Mouse (Mus musculus) adrenal gland, postnatal 10 days (tissue): ENCODE data around the gene Prkag2. TPM values are rescaled to one million over a fixed set of nuclear protein-coding genes. Genes with fewer than 3 reads are reported as not detected.
"Not testable (repeated sequence)": the region's sequence is repeated elsewhere in the genome, so short reads cannot be mapped to it uniquely, and the experiment has no call there.

Experiments used
- DNase-seq: peaks from one replicate; pipeline ENCODE4 v3.0.0; 2021; ENCODE audit warnings: mixed read lengths
- total RNA-seq, 2 experiments: library from RNA; stranded (reverse); gene quantifications; 2 replicates each; pipeline ENCODE4 v1.2.3; 2021

Gene Prkag2
- total RNA-seq, 2 experiments from 2014 or later = 76.5 to 129 TPM

DNA sequence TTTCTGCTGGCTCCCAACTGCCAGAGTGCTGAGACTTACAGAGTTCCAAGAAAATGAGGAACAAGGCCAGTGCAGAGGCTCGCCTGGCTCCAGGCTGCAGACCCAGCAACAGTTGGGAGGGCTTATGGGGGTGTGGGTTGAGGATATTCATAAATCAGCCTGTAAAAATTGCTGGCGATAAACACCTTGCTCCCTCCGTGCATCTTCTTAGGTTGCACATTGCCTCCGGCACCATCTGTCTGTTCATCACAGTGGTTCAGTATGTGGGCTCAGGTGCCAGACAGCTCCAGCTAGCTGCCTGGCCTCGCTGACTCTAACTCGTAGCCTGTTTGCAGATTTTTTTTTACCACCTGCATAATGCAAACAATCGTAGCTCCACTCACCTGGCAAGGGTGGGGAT is 13.4 kb downstream of the Prkag2 start:
- DNase-seq = no peak

DNA sequence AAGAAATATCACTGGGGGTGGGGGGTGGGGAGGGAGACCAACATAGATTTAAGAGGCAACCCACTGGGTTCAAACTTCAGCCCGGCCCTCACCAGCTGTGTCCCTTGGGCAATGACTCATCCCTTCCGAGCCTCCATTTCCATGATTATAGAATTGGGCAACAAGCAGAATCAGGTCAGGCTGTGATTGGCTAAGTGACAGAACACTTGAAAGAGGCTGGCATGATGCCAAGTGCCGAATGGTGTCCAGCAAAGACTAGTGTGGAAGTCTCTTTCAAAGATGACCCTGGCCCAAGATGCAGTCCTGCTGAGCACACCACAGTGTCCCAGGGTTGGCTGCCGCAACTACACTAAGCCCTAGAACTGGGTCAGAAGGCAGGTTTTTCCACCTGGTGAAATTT is 14.2 kb downstream of the Prkag2 start:
- peak; percentile 90 for DNase-seq

DNA sequence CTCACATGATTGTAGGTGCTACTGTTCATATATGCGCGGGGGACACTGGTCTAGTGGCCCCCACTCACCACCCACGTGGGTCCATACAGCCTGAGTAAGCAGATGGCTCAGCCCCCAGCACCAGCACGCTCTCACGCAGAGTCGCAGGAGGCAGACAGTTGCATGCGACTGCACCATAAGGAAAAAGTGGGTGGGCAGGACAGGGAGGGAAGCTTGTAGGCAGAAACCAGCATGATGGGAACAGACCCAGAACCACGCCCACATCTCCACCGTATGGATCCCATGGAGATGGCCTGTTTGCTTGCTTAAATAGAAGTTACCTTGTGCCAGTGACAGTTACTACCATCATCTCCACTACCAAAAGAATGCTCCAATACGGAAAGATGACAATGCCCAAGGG is 15.3 kb downstream of the Prkag2 start:
- DNase-seq = no peak

DNA sequence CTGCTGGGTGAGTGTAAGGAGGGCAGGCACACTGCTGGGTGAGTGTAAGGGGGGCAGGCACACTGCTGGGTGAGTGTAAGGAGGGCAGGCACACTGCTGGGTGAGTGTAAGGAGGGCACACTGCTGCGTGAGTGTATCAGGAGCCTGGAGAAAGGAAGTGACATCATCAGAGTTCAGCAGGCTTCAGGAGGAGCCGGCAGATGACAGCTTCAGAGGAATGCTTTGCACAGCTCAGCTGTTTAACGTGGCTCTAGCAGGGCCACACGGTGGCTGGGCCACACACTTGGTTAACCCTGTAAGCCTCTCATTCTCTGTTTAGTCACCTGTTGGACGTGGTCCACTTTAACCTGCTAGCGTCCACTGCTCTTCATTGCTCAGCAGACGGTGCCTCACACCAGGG is 16.6 kb downstream of the Prkag2 start:
- DNase-seq = no peak

DNA sequence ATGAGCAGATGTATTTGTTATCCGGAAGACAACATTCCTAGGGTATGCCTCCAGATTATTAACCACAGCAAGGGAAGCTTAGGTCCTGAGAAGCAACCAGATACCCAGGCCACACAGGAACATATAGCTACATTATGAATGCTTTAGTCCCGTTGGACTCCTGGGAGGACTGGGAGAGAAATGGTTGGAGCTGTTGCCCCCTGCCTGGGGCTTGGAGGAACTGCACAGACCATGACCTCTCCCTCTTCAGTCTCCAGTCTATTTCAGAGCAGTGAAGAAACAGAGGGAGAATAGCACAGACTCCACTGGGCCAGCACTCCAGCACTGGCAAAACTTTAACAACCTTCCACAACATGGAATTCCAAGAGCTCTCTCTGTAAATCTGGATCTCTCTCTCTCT is 17.9 kb downstream of the Prkag2 start:
- DNase-seq = peak; percentile 59

DNA sequence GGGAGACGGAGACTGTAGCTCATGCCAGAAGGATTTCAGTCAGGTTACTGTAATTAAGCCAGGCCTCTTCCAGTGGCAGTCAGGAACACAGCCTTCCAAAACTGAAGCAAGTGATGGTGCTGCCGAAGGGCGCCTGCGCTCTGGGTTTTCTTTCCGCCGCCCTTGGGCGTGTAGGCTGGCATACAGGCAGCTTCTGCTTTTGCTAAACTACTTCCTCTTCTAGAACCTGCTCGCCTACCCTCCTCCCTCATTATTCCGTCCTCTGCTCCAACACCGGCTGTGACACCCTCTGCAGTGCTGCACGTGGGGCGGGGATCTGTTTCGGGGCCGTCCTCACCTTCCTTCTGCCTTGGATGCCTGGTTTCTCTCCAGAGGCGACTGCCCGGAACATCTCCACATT is 18.9 kb downstream of the Prkag2 start:
- DNase-seq = no peak

DNA sequence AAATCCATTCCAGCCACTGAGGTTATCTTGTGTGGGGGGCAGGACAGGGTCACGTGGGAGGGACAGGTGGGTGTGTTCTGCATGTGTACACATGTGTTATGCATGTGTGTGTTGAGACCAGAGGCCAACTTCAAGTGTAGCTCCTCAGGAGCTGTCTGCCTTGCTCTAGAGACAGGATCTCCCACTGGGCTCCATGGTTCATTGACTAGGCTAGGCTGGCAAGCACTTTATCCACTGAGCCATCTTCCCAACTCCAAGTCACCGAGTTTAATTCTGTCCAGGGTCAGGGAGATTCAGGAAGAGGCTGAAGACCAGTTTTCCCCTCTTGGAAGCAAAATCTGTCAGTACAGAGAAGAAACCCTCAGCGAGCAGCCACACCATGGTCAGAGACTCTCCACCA is 19.4 kb downstream of the Prkag2 start:
- no peak for DNase-seq

DNA sequence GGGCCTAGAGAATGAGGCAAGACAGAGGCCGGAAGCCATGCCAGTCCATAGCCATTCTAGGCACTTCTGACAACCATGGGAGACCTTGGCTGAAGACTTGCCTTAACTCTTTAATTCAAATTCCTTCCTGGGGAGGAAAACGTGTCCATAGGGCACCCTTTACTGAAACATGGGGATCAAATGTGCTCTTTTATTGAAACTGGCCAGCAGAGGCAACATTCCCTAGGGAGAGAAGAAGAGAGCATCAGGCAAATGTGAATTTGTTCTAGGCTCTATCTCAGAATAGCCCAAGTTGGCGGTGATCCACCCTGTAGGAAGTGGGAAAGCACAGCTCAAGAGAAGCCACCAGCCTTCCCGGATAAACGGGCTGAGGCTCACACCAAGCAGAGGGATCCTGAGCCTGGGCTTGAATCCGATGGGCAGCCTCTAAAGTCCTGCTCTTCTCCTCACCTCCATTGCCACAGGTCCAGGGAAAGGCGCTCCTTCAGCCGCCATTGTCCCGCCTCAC is 19.9 kb downstream of the Prkag2 start:
- DNase-seq = no peak

DNA sequence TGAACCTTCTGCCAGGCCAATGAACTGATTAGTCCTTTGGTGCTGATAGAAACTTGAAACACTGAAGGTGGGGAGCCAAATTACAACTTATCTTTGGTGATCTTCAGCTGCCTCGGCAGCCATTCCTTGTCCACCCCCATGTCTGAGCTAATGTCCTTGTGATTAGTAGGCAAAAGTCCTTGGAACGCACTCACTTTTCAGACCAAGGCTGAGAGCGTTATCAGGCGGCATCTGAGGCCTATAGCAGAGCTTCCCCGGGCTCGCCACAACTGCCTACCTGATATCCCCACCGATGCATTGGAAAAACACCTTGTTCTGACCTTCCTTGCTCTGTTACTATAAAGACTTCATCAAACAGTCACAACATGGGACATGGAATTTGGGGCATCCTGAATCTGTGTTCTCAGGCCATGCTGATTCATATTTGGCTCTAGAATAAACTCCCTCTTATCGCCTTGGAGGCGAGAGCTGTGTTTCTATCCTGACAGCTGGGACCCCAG is 20.6 kb downstream of the Prkag2 start:
- no peak for DNase-seq

DNA sequence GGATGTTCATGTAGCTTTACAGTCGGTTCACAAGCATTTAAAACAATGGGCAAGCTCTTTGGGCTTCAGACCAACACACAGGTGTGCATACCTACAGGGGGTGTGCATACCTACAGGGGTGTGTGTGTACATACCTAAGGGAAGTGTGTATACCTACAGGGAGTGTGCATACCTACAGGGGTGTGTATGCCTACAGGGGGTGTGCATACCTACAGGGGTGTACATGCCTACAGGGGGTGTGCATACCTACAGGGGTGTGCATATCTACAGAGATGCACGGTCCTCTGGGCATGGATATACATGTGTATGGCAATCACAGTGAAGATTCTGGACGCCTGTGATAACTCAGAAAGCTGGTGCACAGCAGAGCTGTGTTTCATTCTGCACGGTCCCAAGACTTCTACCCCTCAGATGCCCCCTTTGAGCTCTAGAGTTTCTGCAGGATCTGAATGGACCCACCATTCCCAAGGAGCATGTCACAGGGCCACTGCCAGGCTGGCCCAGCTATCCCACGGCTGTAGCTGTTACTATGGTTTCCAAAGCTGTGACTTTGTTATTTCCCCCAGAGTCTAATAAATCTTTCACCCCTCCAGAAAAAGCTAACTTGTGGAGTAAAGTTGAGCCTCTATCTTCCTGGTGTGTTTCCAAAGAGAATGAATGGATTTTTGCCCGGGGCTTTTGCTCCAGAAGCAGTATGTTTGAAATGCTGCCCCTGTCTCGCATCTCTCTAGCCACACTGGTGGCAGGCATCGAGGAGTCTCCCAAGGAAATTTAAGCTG is 22.4 kb downstream of the Prkag2 start:
- no peak for DNase-seq

DNA sequence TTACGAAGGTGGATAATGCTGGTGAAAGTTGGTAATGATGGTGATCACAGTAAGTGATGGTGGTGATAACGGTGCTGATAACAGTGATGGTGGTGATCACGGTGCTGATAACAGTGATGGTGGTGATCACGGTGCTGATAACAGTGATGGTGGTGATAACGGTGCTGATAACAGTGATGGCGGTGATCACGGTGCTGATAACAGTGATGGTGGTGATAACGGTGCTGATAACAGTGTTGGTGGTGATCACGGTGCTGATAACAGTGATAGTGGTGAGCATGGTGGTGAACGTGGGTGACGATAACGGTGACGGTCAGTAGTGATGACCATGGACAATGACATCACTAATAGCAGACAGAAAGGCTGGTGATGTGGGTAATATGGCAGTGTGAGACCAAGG is 23.2 kb downstream of the Prkag2 start:
- DNase-seq = not testable (repeated sequence)

DNA sequence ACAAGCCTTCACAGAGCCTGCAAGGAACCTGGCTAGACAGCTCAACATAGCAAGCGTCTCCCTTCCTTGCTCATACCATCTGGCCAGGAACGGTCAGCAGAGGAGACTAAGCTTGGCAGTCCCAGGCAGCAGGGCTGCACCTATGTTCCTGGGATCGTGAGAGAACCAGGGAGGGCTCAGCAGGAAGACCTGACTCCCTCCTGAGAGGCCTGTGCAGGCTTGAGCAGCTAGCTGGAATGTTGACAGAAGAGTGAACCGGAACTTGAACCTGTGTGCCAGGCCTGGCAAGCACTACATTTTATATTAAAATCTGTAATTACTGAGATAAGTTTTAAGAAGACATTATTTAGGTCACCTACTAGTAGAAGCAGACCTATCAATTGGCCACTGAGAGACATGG is 24.8 kb downstream of the Prkag2 start:
- no peak for DNase-seq

DNA sequence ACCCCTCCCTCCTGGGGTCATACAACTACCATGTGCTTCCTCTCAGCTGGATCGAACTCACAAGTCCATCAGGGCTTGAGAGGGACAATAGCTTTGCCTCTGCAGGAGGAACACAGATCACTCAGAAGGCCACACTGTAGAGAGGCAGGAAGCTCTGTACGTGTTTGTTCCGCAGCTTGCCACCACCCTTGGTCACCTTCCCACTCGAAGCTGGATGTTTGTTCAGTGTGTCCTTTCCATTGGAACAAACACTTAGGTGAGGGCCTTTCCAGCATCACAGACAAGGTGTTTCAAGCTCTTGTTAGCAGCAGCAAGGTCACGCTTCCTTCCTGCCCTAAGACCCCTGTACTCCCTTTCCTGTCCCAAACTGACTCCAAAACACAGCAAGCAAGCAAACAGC is 30.6 kb downstream of the Prkag2 start:
- DNase-seq = no peak

DNA sequence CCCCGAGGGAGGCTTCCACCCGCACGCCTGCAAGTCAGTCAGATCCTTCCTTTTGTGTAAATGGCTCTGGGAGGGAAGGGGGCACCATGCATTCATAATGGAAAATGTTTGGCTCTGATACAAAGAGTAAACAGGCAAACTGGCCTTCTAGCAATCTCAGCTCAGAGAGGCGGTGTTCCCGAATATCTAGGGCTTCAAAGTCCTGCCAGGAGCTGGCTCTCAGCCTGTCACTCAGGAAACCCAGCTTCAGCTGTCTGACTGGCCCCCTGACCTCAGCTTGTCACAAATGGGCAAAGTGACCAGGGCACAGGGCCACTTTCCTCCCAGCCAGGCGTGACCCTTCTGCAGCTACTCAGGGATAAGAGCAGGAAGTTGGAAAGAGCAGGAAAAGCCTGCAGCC is 33.3 kb downstream of the Prkag2 start:
- peak; percentile 83 for DNase-seq

DNA sequence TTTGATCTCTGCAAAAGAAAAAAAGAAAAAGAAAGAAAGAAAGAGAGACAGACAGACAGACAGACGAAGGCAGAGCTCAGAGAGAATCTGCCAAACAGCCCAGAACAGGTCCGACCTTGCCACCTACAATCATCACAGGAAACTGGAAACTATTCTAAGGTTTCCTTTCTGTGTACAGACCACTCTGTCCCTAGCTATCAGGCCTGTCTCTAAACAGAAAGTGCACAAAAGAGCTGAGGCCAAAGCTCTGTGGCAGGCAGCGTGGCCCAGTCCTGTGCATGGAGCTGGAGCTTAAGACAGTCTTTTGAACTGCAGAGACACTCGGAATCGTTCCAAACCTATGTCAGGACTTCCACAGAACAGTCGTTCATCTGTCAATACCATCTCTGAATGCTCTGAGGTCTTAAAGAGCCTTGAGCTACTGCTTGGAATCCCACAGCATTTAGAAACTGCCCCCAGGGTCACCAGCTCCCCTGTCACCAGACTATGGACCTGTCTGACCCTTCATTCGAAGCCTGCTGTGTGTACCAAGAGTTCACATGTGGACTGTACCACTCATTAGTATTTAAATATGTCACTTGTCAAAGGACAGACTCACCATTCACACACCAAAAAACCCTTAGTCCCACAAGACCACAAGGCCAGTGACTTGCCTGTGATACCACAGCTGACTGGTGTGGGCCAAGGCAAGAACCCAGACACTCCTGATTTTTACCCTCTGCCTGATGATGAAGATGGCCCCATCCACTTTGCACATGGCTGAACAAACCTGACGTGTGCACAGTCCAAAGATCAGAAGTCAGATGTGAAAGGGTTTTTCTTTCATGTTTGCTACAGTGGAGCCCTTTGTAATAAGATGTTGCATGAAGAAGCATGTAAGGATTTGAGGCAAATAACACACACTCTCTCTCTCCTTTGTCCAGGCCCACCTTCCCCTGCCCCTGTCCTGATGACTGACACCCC is 35.9 kb downstream of the Prkag2 start:
- no peak for DNase-seq

DNA sequence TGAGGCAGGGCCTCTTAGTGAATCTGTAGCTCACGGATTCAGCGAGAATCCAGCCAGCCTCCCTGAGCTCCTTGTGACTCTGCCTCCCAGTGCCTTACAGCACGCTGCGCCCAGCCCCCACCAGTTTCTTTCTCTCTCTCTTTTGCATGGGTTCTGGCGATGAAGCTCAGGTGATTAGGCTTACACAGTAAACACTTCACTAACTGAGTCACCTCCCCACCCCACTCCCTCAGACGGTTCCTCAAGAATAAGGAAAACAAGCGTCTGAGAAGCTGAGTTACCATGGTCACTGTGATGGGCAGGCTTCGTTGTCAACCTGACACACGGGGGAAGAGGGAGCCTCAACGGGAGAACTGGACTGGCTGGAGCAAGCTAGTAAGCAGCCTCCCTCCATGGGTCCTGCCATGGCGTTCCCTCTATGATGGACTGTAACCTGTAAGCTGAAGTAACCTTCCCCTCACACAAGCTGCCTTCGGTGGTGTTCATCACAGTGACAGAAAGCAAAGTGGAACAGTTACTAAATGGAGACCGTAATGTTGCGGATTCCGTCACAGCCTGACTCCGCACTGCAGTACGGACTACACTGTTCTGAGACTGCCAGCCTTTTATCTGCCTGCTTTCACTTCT is 37.8 kb downstream of the Prkag2 start:
- DNase-seq = no peak

DNA sequence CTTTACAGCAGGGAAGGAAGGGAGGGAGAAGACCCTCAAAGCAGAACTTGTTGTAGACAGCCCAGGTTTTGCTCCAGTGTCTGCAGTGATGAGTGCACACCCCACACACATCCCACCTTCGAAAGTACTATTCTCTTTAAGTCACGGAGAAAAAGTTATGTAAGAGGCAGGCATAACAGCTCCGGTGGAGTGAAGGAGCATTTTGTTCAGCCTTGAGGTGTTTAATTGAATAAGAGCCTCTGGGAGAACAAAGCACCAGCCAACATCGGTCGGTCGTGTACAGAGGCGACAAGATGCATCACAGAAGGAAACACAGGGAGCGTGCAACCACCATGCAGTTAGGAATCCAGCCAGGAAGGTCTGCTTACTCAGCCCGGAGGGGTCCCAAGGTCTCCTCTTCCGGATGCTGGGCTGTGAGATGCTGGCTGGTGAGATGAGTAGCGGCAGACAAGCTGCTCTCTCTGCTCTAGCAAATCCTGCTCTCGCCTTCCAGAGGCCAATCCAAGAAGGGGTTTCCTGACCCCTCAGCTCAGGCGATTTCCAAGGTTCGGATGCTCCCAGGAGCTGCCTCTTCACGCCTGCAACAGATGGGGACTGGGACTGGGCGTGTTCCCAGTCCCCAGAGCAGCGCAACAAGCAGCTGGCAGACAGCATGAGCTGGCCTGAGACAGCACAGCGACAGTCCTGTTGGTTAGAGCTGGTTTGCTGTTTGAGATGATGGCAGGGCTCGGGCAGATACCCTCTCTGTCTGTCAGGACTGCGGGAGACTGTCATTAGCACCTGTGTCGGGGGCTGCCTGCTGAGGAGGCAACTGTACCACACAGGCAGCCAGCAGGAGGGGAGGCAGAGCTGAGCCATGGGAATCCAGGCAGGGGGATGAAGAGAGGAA is 41.3 kb downstream of the Prkag2 start:
- DNase-seq = peak; percentile 64

DNA sequence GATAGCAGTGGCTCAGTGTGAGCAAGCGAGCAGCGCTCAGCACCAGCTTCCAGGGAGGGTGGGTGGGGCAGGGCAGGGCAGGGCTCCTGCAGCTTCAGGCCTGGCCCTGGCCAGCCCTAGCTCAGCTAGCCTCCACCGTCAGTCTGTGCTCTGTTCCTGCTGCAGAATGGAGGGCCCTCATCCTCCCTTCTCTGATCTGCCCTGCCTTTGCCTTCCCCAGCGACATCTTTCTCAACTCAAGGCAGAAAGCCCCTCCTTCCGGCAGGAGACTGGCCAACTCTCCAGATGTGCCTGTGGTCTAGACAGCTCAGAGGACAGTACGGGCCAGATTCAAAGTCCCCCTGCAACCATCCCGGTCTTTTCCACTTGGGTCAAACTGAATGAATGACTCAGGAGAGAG is 42.0 kb downstream of the Prkag2 start:
- no peak for DNase-seq

DNA sequence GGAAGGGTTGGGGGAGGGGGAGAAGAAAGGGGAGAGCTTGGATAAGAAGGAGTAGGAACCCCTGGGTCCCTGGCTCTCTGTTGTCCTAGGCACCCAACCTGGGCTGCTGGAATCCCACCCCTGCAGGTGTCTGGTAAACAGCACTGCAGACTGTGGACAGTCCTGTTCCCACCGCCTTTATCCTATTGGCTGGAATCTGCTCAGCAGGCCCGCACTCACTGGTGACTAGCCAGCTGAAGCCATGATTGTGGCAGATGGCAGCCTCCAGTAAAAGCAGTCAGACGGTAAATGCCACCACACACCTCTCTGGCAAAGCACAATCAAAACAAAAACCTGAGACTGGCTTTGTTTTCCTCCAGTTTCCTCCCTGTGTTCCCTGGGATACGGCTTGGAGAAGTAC is 45.2 kb downstream of the Prkag2 start:
- no peak for DNase-seq

DNA sequence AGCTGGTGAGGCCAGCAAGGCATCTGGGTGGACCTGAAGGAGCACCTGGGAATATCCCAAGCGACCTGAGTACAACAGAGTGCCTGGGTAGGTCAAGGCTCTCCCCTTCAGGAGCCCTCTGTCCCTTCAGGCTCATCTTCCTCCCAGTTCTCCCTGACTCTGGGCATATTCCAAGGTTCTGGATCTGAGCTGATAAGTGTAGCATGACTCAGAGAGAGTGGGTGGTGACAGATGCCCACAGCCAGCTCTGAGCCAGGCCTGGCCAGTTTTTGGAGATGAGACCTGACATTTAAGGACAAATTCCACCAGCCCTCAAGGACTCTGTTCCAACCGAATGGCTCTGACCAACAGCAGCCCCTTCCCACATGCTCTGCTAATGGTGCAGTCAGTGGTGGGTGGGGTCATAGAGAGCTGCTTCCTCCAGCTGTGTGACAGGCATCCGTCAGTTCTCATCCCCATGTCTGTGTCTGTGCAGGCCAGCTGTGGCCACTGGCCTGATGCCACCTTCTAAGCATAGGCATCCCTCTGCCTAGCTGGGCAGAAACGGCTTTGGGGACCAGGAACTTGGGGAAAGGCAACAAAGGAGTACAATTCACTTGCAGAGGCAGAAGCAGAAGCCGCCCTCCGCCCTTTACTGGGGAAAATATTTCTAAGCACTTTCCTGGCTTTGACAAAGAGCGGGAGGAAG is 46.3 kb downstream of the Prkag2 start:
- DNase-seq = peak; percentile 62

DNA sequence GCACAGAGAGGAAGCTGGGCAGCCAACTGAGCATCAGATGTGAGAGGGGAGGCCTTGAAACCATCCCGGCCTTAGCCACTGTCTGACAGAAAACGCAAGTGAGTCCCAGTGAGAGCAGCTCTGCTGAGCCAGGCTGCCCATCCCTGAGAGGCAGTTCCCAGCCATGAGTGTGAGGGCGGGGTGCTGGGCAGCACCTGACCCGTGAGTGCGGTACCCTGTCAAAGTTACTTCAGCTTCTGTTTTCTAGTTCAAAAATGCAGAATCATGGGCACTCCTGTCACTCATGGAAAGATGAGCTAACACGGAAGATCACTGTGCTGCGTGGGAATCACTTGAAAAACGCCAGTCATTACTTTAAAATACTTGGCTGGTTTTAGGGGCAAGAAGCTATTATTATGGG is 49.6 kb downstream of the Prkag2 start:
- DNase-seq = no peak
